Mouse (Mus musculus) brown adipose tissue, adult 24 weeks (tissue): ENCODE measurements around the gene Kcnd3. TPM values are rescaled to one million over a fixed set of nuclear protein-coding genes. Genes with fewer than 3 reads are reported as not detected.

ENCODE experiments used
- H3K27ac ChIP-seq: fragments of 200-500 bp; replicated peaks from 2 replicates; pipeline ENCODE4 v1.5.1; 2012; ENCODE audit warnings: low read depth, mild to moderate bottlenecking, low read length
- H3K4me1 ChIP-seq: fragments of 200-500 bp; 2 replicates; pipeline ENCODE4 v1.6.1; 2012; ENCODE audit warnings: low read length, mixed read lengths; ENCODE audit not compliant: control insufficient read depth, insufficient read depth, insufficient read length
- H3K4me3 ChIP-seq: fragments of 200-500 bp; 2 replicates; pipeline ENCODE4 v1.5.1; 2012; ENCODE audit warnings: low read depth, mild to moderate bottlenecking, low read length, moderate library complexity; ENCODE audit not compliant: insufficient read depth
- polyA plus RNA-seq: library from polyadenylated mRNA; stranded (reverse); fragments of >200 nt; gene quantifications from 2 replicates; pipeline ENCODE4 v1.2.4, GENCODE M21; 2012; ENCODE audit not compliant: missing spikeins, insufficient read depth, insufficient read length

Kcnd3 gene
- polyA plus RNA-seq, 1 experiment = 0.28 TPM

- H3K4me1 ChIP-seq = no peaks in the 10 kb centered on the region
- no peak overlapping the region for H3K4me3 ChIP-seq
- H3K27ac ChIP-seq = no peak overlapping the region
Observed at GRCm38 (mm10) chr3:105436383-105436782, 15.7 kb upstream of the Kcnd3 start.

- Histone ChIP-seq H3K4me1 (no peaks in the 10 kb centered on the region), H3K27ac (no peak overlapping the region), H3K4me3 (no peak overlapping the region)
Observed at GRCm38 (mm10) chr3:105436971-105437370, 15.2 kb upstream of the Kcnd3 start.

- Histone ChIP-seq H3K4me1 (no peaks in the 10 kb centered on the region), H3K4me3 (no peak overlapping the region), H3K27ac (no peak overlapping the region)
Observed at GRCm38 (mm10) chr3:105440873-105441495, 11.1 kb upstream of the Kcnd3 start.

- Histone ChIP-seq H3K4me1 (no peaks in the 10 kb centered on the region), H3K27ac (no peak overlapping the region), H3K4me3 (peak overlapping the region; percentile 51)
Observed at GRCm38 (mm10) chr3:105450641-105451470, 1.3 kb upstream of the Kcnd3 start.

DNA sequence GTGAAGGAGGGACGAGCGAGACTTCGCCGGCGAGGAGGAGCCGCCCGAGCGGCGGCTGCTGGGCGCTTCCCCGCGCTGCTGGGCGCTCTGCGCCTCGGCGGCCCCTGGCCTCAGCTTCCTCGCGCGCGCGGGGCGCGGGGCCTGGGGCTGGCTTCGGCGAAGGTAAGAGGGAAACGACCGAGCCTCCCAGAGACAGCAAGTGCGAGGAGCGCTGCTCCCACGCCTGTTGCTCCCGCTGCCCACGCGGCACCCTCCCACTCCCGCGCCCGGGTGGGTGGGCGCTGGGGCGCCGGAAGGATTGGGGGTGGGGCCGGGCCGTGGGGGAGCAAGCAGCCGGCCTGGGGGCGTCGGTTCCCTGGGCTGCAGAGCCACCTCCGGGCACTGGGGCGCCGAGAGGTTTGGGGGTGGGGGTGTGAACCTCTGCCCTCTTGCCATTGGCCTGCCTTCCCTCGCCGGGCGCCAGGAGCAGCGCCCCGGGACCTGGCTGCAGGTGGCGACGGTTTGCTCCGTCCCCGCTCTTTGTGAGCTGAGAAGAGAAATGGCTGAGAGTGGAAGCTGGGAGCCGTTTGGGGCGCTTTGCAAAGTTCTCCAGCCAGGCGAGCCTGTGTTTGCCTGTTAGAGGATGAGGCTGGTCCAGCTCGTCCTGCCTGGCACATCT, 555 bp downstream of the Kcnd3 start:
- H3K4me3 ChIP-seq = peak overlapping the region; percentile 51
- no peak overlapping the region for H3K27ac ChIP-seq
- no peaks in the 10 kb centered on the region for H3K4me1 ChIP-seq

DNA sequence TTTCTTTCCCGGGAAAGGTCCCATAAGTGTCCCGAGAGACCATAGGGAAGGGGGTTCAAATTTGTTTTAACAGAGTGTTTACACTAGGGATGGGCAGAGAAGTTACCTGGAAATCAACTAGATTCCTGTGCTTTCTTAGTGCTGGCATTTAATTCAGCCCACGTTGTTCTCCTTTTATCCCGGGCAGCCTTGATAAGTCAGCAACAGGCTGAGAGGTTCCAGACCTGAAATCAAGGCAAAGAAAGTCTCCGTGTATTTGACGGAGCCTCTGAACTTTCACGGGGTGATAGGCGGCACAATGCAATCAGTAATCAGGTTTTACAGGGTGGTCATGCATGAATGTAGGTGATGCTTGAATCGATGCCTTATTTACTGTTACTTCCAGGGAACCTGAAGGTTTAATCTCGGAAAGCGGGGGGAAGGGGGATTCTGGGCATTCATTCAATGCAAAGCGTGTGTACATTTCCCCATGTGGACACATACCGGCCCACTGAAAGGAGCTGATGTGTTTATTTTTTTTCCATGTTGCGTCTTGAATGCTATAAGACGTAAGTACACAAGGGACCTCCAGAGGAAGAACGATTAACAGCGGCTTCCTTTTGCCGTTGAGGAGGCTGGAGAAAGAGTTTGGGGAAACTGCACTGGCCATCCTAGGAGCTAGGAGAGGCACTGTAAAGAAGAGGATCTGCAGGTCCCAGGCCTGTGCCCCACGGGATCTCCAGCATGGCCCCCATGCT, 1.3 kb downstream of the Kcnd3 start:
- Histone ChIP-seq H3K4me3 (peak overlapping the region; percentile 31; the same call in 1 of the 2 replicates), H3K27ac (no peak overlapping the region)

DNA sequence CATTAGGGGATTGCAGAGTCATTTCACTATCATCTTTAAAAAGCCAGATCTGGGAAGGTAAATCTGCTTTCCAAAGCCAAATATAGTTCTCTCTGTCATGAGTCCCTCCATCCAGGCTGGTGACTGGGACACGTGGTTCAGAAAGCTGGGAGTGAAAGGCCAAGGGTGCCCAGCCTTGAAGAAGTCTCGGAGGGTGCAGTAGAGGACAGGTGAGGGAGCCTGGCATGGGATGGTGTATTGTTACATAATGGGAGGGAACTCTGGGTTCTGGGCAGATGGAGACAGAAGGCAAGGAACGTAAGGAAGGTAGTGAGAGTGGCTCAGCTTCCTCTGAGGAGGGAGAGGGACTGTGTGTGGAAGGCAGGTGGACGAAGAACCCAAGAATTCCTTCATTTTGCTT, 5.5 kb downstream of the Kcnd3 start:
- Histone ChIP-seq H3K27ac (no peak overlapping the region), H3K4me1 (no peaks in the 10 kb centered on the region), H3K4me3 (no peak overlapping the region)

More for the DNA sequence above, 1.3 kb downstream of the Kcnd3 start:
- H3K4me1 ChIP-seq = no peaks in the 10 kb centered on the region

DNA sequence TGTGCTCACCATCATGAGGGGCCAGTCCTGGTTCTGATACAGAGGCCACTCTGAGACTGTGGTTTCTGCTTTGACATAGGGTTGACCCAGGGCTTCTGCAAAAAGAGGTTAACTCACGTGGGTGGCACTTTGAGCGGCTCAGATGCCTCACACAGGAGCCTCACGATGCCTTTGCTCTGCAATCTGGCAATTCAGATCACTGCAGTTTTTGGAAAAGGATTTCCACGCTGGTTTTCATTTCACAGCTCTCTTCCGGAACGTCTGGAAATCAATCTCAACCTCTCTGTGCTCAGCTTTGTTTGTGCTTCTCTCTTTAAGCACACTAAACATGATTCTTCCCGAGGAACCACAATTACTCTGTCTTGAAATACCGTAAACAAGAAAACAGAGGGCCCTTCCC, 14.4 kb downstream of the Kcnd3 start:
- Histone ChIP-seq H3K4me1 (no peaks in the 10 kb centered on the region), H3K4me3 (no peak overlapping the region), H3K27ac (no peak overlapping the region)

DNA sequence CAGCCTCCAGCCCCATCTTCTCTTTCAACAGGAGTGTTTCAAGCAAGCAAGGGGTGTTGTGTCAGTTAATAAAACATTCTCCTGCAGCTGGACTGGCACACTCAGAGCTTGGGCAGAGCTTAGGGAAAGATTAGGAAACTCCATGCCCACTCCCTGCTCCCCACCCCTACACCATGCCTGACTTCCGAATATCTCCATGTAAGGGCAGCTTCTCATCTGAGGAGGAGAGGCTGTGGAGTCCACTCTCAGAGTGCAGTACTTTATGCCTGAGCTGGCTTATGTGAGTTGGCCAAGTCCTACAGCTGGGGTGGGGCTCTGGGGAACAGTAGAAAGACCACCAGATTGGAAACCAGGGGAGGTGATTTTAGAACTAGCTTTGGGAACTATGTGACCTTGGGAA, 20.4 kb downstream of the Kcnd3 start:
- H3K4me1 ChIP-seq = no peaks in the 10 kb centered on the region
- H3K27ac ChIP-seq = no peak overlapping the region
- no peak overlapping the region for H3K4me3 ChIP-seq

DNA sequence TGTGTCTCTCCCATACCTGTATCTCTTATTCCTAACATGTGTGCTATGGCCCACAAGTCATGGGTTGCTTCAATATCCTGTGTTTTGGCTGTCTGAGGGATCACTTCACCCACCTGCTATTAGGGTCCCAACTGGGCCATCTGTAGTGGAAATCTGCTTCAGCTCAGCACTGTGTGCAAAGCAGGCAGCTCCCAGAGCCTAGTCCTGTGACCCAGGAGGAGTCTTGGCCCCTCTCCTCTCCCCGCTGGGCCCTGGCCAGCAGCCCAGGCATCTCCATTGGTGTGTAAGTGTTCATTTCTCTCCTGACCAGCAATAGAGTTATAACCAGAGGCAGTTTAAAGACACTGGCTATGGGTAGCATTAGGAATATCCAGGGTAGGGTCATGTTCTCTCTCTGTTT, 24.3 kb downstream of the Kcnd3 start:
- H3K4me1 ChIP-seq = no peaks in the 10 kb centered on the region
- H3K4me3 ChIP-seq = no peak overlapping the region

DNA sequence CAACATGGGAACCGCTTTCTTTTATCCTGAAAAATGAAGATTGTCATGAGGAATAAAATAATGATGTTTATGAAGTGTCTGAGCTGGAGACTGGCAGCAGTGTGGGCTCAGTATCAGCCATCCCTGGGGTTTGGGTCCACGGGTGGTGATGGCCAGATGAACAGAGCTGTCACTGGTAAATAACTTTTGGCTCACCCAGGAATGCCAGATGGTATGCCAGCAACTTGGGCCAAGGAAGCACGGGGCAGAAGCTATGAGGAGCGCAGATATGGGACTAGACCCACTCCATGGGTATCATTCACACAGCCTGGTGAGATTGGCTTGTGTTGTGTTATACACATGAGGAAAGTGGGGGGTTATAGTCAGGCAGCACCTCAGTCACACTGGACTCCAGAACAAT, 26.7 kb downstream of the Kcnd3 start:
- Histone ChIP-seq H3K4me3 (no peak overlapping the region), H3K4me1 (no peaks in the 10 kb centered on the region), H3K27ac (no peak overlapping the region)

More for the DNA sequence above, 24.3 kb downstream of the Kcnd3 start:
- H3K27ac ChIP-seq = no peak overlapping the region

DNA sequence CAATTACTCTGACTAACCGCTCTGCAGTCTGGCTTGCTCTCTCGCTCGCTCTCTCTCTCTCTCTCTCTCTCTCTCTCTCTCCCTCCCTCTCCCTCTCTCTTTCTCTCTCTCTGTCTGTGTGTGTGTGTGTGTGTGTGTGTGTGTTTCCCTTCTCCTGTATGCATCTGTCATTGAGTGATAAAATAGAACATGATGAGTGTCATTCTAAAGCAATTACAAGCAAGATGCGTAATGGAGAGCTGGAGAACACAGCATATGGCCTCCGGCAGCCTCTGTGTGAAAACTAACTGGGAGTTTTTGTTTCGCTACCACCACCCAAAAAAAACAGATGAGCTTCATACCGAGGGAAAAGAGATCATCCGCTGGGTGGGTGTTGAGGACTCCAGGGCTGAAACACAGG, 29.3 kb downstream of the Kcnd3 start:
- no peak overlapping the region for H3K27ac ChIP-seq
- no peaks in the 10 kb centered on the region for H3K4me1 ChIP-seq
- H3K4me3 ChIP-seq = no peak overlapping the region

GRCm38 (mm10) chr3:105483651-105484052, 31.5 kb downstream of the Kcnd3 start:
- H3K27ac ChIP-seq = no peak overlapping the region
- no peak overlapping the region for H3K4me3 ChIP-seq
- H3K4me1 ChIP-seq = no peaks in the 10 kb centered on the region

DNA sequence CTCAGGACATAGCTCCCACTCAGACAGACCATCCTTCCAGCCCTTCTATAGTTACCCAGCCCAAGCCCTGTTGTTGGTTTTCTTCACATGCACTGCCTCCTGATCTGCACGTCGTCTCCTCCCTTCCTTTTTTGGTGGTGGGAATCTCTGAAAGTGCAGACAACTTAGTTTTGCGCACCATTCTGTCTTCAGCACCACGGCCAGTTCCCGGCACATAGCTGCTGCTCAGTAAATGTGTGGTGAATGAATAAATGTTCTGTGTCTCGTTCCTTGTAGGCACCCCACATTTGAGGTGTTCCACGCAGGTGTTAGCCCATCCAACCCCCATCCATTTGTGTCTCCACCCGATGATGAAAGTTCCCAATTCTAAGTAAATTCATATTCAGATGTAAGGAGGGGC, 35.0 kb downstream of the Kcnd3 start:
- no peak overlapping the region for H3K4me3 ChIP-seq
- no peaks in the 10 kb centered on the region for H3K4me1 ChIP-seq

GRCm38 (mm10) chr3:105489607-105490006, 37.5 kb downstream of the Kcnd3 start:
- Histone ChIP-seq H3K27ac (no peak overlapping the region), H3K4me1 (no peaks in the 10 kb centered on the region)

More for the DNA sequence above, 35.0 kb downstream of the Kcnd3 start:
- no peak overlapping the region for H3K27ac ChIP-seq

More at GRCm38 (mm10) chr3:105489607-105490006, 37.5 kb downstream of the Kcnd3 start:
- H3K4me3 ChIP-seq = no peak overlapping the region
